Mouse (Mus musculus) kidney, adult 2 months (tissue): Measurements from ENCODE around the gene Megf11.

ENCODE experiments used
- CTCF ChIP-seq: fragments of 200-500 bp; conservative IDR thresholded peaks from 2 replicates; pipeline ENCODE4 v1.5.1; 2011; ENCODE audit warnings: low read depth, mild to moderate bottlenecking, control low read depth, low read length, moderate library complexity, mixed read lengths; ENCODE audit not compliant: insufficient read depth, insufficient read length
- POLR2A ChIP-seq: fragments of 200-500 bp; IDR thresholded peaks from one replicate; pipeline ENCODE4 v1.6.1; 2011; ENCODE audit warnings: low read depth, low read length, control low read depth

GRCm38 (mm10) chr9:64475942-64476341 lies 90.5 kb downstream of the Megf11 start:
- no peak for TF ChIP-seq POLR2A
- TF ChIP-seq CTCF: no peak
